Mouse (Mus musculus): ENCODE data around the gene Ccnl2.

- TF ChIP-seq POLR2A (IDR thresholded peaks at IDR 0.05; ENCODE audit: borderline replicate concordance, extremely low read depth, low read depth, low read length) = no peak
- TF ChIP-seq CTCF (IDR thresholded peaks at IDR 0.05; ENCODE audit: insufficient read depth, low read length) = no peak
These were observed 24.0 kb upstream of the Ccnl2 start for GRCm38 (mm10) chr4:155788300-155788699.

Data from lung, adult 2 months (tissue).